Comparison of ENCODE assay signal across 9 mouse cellular contexts in the genomic region with DNA sequence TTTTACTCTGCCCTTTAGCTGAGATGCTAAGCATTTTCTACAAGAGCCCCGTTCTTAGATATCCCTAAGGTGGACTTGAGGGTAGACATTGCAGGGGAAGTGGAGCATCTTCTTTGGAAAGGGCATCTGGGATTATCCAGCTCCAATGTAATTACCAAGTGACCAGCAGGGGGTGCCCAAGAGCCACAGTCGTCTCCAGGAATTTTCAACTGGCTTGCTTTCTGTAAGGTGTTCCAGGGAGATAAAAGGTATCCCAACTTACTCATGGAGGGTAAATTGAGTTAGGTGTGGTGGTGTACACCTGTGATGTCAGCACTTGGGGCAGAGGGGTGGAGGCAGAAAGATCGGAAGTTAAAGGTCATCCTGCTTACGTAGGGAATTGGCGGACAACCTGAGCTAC. TPM values are rescaled to one million over a fixed set of nuclear protein-coding genes. Genes with fewer than 3 reads are reported as not detected.
DNase-seq lines count a peak whose midpoint lies in the region; ATAC-seq and TF ChIP-seq lines count a peak whose summit lies in the region.
"Had no signal": no experiment of that assay in that cellular context is flagged by ENCODE, and none has a peak within 500 bp of the region (broad histone marks: within the 10 kb centered on the region; RNA-seq: fewer than 3 reads in every experiment).

No protein-coding gene starts in this region.

- H3K27me3 ChIP-seq in lung, postnatal 0 days (replicated peaks; ENCODE audit: insufficient read depth, low read length), result no peaks in the 10 kb centered on the region
- H3K27me3 ChIP-seq: limb, embryonic 13.5 days had no signal

- 0 out of 2 replicates have a peak overlapping the region, but pooled peaks have one; percentile 14 for H3K4me2 ChIP-seq in lung, postnatal 0 days (replicated peaks; ENCODE audit: low read depth, low read length)
- H3K4me2 ChIP-seq: limb, embryonic 13.5 days had no signal

- DNase-seq in ES-CJ7 (ENCODE audit: low read depth, low spot score), result peak; percentile 70
- peak; percentile 89 for DNase-seq in adrenal gland, postnatal 10 days
- peak; percentile 76 for DNase-seq in embryo, embryonic 11 days
- DNase-seq in heart, postnatal 10 days, result peak; percentile 82 to 91
- DNase-seq in layer of hippocampus, adult 8-10 months (ENCODE audit: low spot score in 2 of 2), result peak; percentile 39 to 84
- DNase-seq in lung, postnatal 0 days (ENCODE audit: low spot score), result peak; percentile 59
- DNase-seq in right cerebral cortex, postnatal 10 days (ENCODE audit: low spot score in 2 of 2), result peak; percentile 63 to 84

- ATAC-seq in lung, postnatal 0 days, result no peak; the same call in 1 of the 2 replicates
- no peak for ATAC-seq in monocyte, adult 5-6 weeks (replicated peaks; ENCODE audit: insufficient number of reproducible peaks, low FRiP score, low TSS enrichment, poor library complexity, severe bottlenecking)

- no peak for TF ChIP-seq EP300 in lung, postnatal 0 days (IDR thresholded peaks at IDR 0.05)

- no peaks in the 10 kb centered on the region for H3K4me1 ChIP-seq in lung, postnatal 0 days (ENCODE audit: insufficient read depth, low read depth, low read length)

- no peaks in the 10 kb centered on the region for H3K9me3 ChIP-seq in lung, postnatal 0 days (ENCODE audit: low read length)
- H3K9me3 ChIP-seq: limb, embryonic 13.5 days had no signal

- peak; percentile 92 for TF ChIP-seq CTCF in lung, postnatal 0 days (IDR thresholded peaks at IDR 0.05)

- 10% methylated on average over 5 of the region's 5 CpGs for WGBS in lung, postnatal 0 days

- no peak overlapping the region for H3K4me3 ChIP-seq in lung, postnatal 0 days (ENCODE audit: low read depth, low read length)
- H3K4me3 ChIP-seq: limb, embryonic 13.5 days had no signal

- intact Hi-C loops in heart, postnatal 10 days (cut with DNase I), result loop anchor here (1.0 to 5.0 kb wide), 4 partner anchors 27 to 192 kb away; no protein-coding TSS in a partner anchor

- no peak overlapping the region for H3K27ac ChIP-seq in lung, postnatal 0 days (ENCODE audit: low read length)
- H3K27ac ChIP-seq: limb, embryonic 13.5 days had no signal

- H3K36me3 ChIP-seq in lung, postnatal 0 days (ENCODE audit: insufficient read depth, low read length), result no peaks in the 10 kb centered on the region
- H3K36me3 ChIP-seq: limb, embryonic 13.5 days had no signal

- H3K9ac ChIP-seq in lung, postnatal 0 days (replicated peaks; ENCODE audit: low read depth), result no peak overlapping the region
- H3K9ac ChIP-seq: limb, embryonic 13.5 days had no signal

RNA-seq across cellular contexts. Expression of a gene that starts 9.5 kb away (rescaled TPM):
- total RNA-seq in adrenal gland, postnatal 10 days (2021), result not detected
- total RNA-seq in heart, postnatal 10 days (2021), result not detected
- not detected for total RNA-seq in layer of hippocampus, adult 8-10 months (2022)
- not detected in 2 replicates for polyA plus RNA-seq in lung, postnatal 0 days (2015; fragmentation: Nextera tagmentation; extraction: Ambion mirVana)
- total RNA-seq in monocyte, adult 5-6 weeks (2017), result not detected in 3 replicates
- polyA plus RNA-seq: limb, embryonic 13.5 days had no signal

RNA-seq across cellular contexts. Expression of a gene that starts 13.3 kb away (rescaled TPM):
- not detected for total RNA-seq in adrenal gland, postnatal 10 days (2021)
- not detected for total RNA-seq in heart, postnatal 10 days (2021)
- total RNA-seq in layer of hippocampus, adult 8-10 months (2022), result not detected
- not detected in 2 replicates for polyA plus RNA-seq in lung, postnatal 0 days (2015; fragmentation: Nextera tagmentation; extraction: Ambion mirVana)
- total RNA-seq in monocyte, adult 5-6 weeks (2017), result not detected in 3 replicates

RNA-seq across cellular contexts. Expression of a gene that starts 24.9 kb away (rescaled TPM):
- 100 to 1,000 TPM; 191 to 264 TPM for total RNA-seq in adrenal gland, postnatal 10 days (2021)
- 100 to 1,000 TPM; 524 to 560 TPM for total RNA-seq in heart, postnatal 10 days (2021)
- total RNA-seq in layer of hippocampus, adult 8-10 months (2022), result 1 to 10 TPM; 4.2 to 6.1 (median 5.6) TPM
- 20.2 and 25.3 TPM in 2 replicates for polyA plus RNA-seq in lung, postnatal 0 days (2015; fragmentation: Nextera tagmentation; extraction: Ambion mirVana)
- under 0.01 TPM in 1 of 3 replicates, not detected in the others for total RNA-seq in monocyte, adult 5-6 weeks (2017)

RNA-seq across cellular contexts. Expression of a gene that starts 34.0 kb away (rescaled TPM):
- not detected for total RNA-seq in adrenal gland, postnatal 10 days (2021)
- total RNA-seq in heart, postnatal 10 days (2021), result not detected
- not detected for total RNA-seq in layer of hippocampus, adult 8-10 months (2022)
- not detected in 2 replicates for polyA plus RNA-seq in lung, postnatal 0 days (2015; fragmentation: Nextera tagmentation; extraction: Ambion mirVana)
- total RNA-seq in monocyte, adult 5-6 weeks (2017), result not detected in 3 replicates
- polyA plus RNA-seq: limb, embryonic 13.5 days had no signal

Comparison
In these comparisons a context has a peak if more than half of its experiments do, and no peak if none do; other contexts are left out.
1. RNA of a gene that starts 24.9 kb away (total RNA-seq): 524 to 560 TPM in heart, postnatal 10 days and 191 to 264 TPM in adrenal gland, postnatal 10 days; 4.2 to 6.1 TPM in layer of hippocampus, adult 8-10 months and under 0.01 TPM in monocyte, adult 5-6 weeks; every median in the first group is over 10 times any median in the second.
2. Peak in every context shown above with its lines, with median percentiles within 50 percentile points of each other: DNase-seq.